Mouse (Mus musculus): ENCODE data around the gene Pga5. TPM values are rescaled to one million over a fixed set of nuclear protein-coding genes. Genes with fewer than 3 reads are reported as not detected.

Gene Pga5
- not detected for total RNA-seq (2021)
- long read RNA-seq, experiment 1, result 0 reads
- long read RNA-seq, experiment 2, result 0 reads

GRCm38 (mm10) chr19:10677915-10678771 is at the start of gene Pga5:
Gene Pga5 (minus strand): TSS chr19:10678071.
- intact Hi-C loops (cut with DNase I; ENCODE audit: low total_unique reads), result loop anchor here (5.0 kb wide), 1 partner anchor 289 kb away; no protein-coding TSS in a partner anchor

DNA sequence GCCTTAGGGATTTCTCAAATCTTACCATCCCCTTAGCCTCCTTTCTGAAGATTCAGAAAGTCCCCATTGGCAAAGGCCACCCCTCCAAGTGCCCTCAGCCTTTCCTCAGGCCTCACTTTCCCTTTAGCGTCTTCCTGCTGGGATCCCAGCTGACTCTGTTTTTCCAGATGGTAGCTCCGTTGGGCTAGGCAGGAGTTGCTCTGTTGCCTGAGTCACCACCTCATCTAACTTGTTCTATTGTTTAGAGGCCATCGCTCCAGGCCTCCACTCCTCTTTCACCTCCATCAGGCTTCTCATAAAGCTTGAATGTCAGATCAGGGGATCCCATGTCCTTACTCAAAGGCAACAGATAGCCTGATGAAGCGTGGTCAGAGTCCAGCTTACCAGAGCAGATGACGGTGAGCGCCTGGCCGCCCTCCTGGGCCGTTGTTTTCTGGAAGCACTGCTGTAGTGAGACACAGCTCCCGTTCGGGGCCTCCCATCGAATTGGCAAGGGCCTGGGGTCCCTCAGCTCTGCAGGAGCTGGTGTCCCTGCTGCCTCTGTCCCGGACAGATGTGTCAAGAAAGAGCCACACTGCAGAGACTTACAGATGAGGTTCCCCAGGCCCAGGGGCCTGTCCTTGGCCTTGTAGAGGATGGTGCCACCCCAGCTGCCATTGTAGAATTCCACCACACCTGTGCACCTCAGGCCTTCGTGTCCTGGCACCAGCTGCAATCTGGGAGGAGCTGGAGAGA is 46.9 kb upstream of the Pga5 start:
- no peak for DNase-seq
- intact Hi-C loops (cut with DNase I; ENCODE audit: low total_unique reads), result loop anchor here (5.0 kb wide), 1 partner anchor 98 kb away; no protein-coding TSS in a partner anchor

More at GRCm38 (mm10) chr19:10677915-10678771, at the start of gene Pga5:
- peak; percentile 82 for DNase-seq

- DNase-seq, result no peak
- intact Hi-C loops (cut with DNase I; ENCODE audit: low total_unique reads), result loop anchor here (5.0 kb wide), 1 partner anchor 99 kb away; no protein-coding TSS in a partner anchor
These were observed 45.8 kb upstream of the Pga5 start for GRCm38 (mm10) chr19:10723649-10724048.

DNA sequence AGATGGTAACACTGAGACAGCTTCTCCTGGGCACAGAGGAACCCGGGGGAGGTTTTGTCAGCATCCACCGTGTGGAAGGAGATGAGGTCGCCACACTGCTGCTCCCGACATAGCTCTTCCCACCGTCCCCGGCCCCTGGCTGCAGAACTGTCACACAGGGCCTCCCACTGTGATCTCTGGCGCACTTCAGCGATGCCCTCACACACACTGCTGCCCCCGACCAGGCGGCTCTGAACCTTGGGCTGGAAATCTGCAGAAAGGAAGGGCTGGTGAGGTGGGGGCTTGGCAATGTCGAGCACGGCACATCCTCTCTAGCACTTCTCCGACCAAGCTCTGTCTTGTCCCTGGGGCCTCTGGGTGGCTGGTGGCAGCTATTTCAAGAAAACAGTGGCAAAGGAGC is 45.2 kb upstream of the Pga5 start:
- intact Hi-C loops (cut with DNase I; ENCODE audit: low total_unique reads), result loop anchor here (5.0 kb wide), 1 partner anchor 99 kb away; no protein-coding TSS in a partner anchor
- DNase-seq, result no peak

- no peak for DNase-seq
- intact Hi-C loops (cut with DNase I; ENCODE audit: low total_unique reads), result loop anchor here (5.0 kb wide), 1 partner anchor 101 kb away; no protein-coding TSS in a partner anchor
These were observed 43.2 kb upstream of the Pga5 start for GRCm38 (mm10) chr19:10721064-10721463.

DNA sequence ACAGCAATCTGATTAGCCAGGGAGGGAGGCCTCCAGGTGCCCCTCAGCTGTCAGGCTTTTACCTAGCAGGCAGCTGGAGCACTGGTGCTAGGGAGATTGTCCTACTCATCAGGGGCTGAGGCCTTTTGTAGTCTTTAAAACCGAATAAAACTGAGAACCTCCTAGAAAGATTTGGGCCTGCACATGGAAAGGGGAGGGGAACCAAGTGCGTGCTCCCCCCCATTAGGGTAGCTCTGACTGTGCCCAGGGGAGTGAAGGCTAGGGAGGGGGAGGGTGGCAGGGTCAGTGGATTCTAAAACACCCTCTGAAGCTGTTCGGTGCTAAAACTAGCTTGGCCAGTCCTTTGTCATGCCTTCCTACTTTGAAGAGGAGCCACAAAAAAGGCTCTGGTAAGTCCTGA is 42.7 kb upstream of the Pga5 start:
- intact Hi-C loops (cut with DNase I; ENCODE audit: low total_unique reads), result loop anchor here (5.0 kb wide), 1 partner anchor 102 kb away; no protein-coding TSS in a partner anchor
- no peak for DNase-seq

- intact Hi-C loops (cut with DNase I; ENCODE audit: low total_unique reads), result loop anchor here (5.0 kb wide), 1 partner anchor 103 kb away; no protein-coding TSS in a partner anchor
- DNase-seq, result no peak
These were observed 41.9 kb upstream of the Pga5 start for GRCm38 (mm10) chr19:10719751-10720150.

- no peak for DNase-seq
- intact Hi-C loops (cut with DNase I; ENCODE audit: low total_unique reads), result no loop called here
These were observed 40.4 kb upstream of the Pga5 start for GRCm38 (mm10) chr19:10718251-10718775.

DNA sequence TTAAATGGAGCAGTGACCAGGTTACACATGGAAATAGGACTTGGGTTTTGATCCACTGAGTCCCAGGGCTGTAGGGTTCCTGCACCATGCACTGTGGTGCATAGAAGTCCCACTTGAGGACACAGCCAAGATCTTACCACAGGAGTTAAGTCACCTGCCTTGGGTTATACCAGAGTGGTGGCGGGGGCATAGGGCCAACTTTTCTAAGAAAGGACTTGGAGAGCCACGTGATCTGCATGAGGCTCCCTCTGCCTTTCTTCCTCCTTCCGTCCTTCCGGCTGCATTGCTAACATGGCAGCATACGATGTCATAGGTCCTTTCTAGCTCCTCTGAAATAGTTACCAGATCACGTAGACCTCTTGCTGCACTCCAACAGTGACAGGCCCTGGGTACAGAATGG is 37.6 kb upstream of the Pga5 start:
- intact Hi-C loops (cut with DNase I; ENCODE audit: low total_unique reads), result no loop called here
- no peak for DNase-seq

DNA sequence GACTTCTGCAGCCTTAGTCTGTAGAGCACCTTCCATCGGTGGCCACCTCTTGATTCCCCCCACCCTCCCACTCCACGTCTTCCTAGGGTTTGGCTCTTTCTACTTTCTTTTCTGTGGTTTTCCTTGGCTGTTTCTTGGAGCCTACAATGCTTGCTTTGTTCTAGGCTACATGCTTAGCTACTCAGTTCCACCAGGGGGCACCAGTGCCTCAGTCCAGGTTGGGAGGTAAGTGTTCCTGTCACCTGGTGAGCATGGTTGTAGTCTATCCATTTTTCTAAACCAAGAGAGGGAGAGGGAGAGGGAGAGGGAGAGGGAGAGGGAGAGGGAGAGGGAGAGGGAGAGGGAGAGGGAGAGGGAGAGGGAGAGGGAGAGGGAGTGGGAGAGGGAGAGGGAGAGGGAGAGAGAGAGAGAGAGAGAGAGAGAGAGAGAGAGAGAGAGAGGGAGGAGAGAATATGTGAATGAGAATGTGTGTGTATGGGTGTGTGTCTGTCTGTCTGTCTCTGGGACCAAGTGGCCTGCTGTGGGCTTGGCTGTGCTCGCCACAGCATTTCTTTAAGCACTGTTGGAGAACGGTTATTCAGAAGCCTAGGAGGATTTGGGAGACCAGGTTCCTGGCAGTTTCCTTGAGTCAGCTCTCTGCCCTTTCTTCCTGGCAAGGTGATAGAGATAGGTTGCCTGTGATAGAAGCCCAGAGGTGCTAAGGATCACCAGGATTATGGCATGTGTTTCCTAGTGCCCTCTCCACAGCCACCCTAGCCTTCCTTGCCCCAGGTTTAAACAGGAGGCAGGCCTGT is 37.0 kb upstream of the Pga5 start:
- intact Hi-C loops (cut with DNase I; ENCODE audit: low total_unique reads), result loop anchor here (5.0 kb wide), 4 partner anchors 43 to 247 kb away; no protein-coding TSS in a partner anchor
- DNase-seq, result peak; percentile 67

GRCm38 (mm10) chr19:10714168-10714567 is 36.3 kb upstream of the Pga5 start:
- no peak for DNase-seq
- intact Hi-C loops (cut with DNase I; ENCODE audit: low total_unique reads), result loop anchor here (5.0 kb wide), 4 partner anchors 42 to 248 kb away; no protein-coding TSS in a partner anchor

- intact Hi-C loops (cut with DNase I; ENCODE audit: low total_unique reads), result loop anchor here (5.0 kb wide), 4 partner anchors 41 to 249 kb away; no protein-coding TSS in a partner anchor
- DNase-seq, result no peak
These were observed 35.7 kb upstream of the Pga5 start for GRCm38 (mm10) chr19:10713551-10713950.

GRCm38 (mm10) chr19:10712646-10713045 is 34.8 kb upstream of the Pga5 start:
- no peak for DNase-seq
- intact Hi-C loops (cut with DNase I; ENCODE audit: low total_unique reads), result loop anchor here (5.0 kb wide), 4 partner anchors 40 to 250 kb away; no protein-coding TSS in a partner anchor

- DNase-seq, result no peak
- intact Hi-C loops (cut with DNase I; ENCODE audit: low total_unique reads), result loop anchor here (5.0 kb wide), 4 partner anchors 40 to 250 kb away; no protein-coding TSS in a partner anchor
These were observed 34.3 kb upstream of the Pga5 start for GRCm38 (mm10) chr19:10712194-10712593.

DNA sequence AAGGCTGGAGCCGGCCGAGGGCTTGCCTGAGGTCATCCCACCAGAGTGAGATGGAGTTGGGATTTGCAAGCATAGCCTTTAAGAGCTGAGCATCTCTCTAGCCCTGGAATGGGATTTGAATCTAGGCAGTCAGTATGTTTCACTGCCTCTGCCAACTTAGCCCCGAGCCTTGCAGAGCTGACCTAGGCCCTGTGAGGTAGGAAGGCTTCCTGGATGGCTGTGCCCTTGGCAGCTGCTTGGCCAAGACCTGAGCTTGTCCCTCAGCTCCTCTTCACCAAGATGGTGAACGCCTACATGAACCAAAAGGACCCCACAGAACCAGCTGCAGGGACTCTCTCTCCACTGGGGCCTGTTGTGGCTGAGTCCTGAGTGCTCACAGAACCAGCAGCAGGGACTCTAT is 32.9 kb upstream of the Pga5 start:
- no peak for DNase-seq
- intact Hi-C loops (cut with DNase I; ENCODE audit: low total_unique reads), result loop anchor here (5.0 kb wide), 4 partner anchors 38 to 252 kb away; no protein-coding TSS in a partner anchor

DNA sequence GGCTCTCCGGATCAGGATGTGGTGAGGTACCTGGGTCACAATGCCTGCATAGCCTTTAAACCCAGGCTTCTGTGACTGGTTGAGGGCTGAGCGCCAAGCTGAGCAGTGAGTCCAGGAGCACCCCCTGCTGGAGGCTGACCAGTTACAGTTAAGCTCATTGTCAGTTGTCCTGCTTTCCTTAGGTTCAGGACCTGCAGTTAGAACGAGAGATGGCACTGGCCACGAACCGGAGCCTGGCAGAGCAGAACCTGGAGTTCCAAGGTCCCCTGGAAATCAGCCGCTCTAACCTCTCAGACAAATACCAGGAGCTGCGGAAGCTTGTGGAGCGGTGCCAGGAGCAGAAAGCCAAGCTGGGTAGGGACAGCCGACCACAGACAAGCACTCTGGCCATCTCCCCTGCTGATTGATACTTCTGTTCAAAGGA is 32.2 kb upstream of the Pga5 start:
- DNase-seq, result peak; percentile 46
- intact Hi-C loops (cut with DNase I; ENCODE audit: low total_unique reads), result loop anchor here (5.0 kb wide), 4 partner anchors 38 to 252 kb away; no protein-coding TSS in a partner anchor

DNA sequence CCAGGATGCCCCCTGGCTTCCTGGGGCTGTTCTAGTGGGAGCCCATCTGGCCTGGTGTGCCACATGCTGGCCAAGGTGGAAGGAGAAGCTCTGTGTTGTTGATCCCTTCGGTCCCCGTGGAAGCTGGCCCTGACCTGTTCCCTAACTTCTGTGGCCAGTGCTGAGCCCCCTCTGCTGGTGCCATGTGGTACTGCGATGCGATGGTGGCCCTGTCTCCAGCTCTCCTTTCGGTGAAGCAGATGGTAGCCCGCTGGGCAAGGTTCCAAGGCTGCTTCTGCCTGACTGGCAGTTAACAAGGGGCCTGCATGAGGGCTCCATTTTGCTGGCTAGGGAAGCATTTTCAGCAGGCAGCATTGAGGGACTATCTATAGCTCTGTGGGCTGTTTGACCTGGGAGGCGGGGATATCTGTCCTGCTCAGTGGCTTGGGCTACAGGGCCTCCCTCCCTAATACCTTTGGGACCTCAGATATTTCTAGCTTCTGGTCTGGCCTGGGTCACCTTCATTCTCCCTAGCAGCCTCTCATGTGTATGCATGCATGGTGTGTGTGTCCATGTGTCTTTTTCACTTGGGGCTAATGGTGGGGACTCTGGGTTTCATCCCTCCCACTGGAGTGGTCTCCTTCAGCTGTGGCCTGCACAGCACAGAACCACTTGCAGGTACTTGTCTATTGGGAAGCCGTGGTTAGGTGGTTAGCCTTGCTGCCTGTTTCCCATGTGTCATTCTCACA is 31.7 kb upstream of the Pga5 start:
- intact Hi-C loops (cut with DNase I; ENCODE audit: low total_unique reads), result loop anchor here (5.0 kb wide), 4 partner anchors 37 to 253 kb away; no protein-coding TSS in a partner anchor
- peak; percentile 96 for DNase-seq

GRCm38 (mm10) chr19:10708900-10709299 is 31.0 kb upstream of the Pga5 start:
- DNase-seq, result no peak
- intact Hi-C loops (cut with DNase I; ENCODE audit: low total_unique reads), result no loop called here

Data from gastrocnemius, postnatal 14 days (tissue).